Mouse (Mus musculus): ENCODE data around the gene Syngr3.
"Not testable (repeated sequence)": the region's sequence is repeated elsewhere in the genome, so short reads cannot be mapped to it uniquely, and the experiment has no call there.

Gene Syngr3

DNA sequence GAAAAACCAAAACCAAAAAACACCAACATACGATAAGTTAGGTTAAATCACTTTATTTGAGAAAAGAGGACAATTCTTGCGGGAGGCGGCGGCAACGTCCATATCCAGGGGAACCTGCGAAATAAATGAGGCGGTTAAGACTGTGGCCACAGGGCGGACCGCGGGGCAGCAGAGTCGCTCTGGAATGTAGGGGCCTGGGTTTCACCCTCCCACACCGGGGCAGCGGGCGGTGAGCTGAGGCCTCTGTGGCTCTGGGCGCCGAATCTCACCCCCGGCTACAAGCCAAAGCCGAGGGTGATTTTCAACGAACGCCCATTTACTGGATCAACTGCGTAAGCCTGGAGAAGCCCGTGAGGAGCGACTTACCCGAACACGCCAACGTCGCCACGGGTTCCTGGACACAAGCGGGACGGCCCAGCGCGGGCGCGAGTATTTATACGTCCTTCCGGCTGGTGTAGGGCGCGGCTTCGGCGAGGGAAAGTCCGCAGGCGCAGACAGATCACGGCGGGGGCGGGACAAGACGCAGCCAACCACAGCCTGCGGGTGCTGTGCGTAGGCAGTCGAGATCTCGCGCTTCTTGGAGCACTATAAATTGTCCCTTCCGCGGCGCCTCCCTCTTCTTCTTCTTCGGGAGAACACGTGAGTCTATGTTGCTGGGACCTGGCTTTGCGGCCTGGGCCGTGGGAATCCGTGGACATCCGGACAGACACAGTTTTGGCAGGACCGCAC, 29.9 kb upstream of the Syngr3 start:
- peak; percentile 99 for DNase-seq (ENCODE audit: low spot score in 2 of 2)

DNA sequence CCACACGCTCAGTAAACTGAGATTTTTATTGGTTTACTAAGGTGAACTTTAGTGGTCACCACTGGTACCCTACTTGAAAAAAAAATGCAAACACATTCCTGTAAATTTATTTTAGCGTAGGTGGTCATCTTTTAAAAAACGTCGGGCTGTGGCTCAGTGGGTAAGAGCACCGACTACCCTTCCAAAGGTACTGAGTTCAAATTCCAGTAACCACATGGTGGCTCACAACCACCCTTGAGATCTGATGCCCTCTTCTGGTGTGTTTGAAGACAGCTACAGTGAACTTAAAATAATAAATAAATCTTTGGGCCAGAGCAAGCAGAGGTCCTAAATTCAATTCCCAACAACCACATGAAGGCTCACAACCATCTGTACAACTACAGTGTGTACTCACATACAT, 29.2 kb upstream of the Syngr3 start:
- not testable (repeated sequence) for DNase-seq (ENCODE audit: low spot score in 2 of 2)

- DNase-seq (ENCODE audit: low spot score in 2 of 2): no peak
These were observed 28.2 kb upstream of the Syngr3 start, which contains the start of the genes Rnf151 and Rps2 for GRCm38 (mm10) chr17:24717943-24718342. Rnf151 (minus strand) TSS chr17:24718063. Rps2 (plus strand) TSS chr17:24718116.

DNA sequence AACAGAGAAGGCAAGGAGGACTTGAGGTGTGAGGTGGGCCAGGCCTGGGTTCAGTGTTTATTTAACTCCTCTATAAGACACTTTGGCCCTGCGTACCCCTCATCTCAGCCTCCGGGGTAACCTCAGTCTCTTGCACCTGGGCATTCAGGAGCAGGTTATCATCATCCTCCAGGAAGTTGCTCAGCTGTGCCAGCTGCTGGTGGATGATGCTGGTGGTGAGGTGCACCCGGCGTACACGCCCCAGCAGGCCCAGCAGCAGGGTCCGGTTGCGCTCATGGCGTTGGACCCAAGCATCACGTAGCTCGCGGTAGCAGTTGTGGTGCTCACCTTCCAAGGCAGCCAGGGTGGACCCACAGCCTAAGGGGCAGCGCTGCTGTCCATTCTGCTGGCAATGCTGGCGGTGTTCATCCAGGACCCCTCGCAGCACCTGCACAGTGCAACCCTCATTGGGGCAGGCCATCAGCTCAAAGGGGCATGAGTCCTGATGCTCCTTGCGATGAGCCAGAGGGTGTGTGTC, 26.5 kb upstream of the Syngr3 start:
- no peak for DNase-seq (ENCODE audit: low spot score in 2 of 2)

- no peak for DNase-seq (ENCODE audit: low spot score in 2 of 2)
These were observed 25.8 kb upstream of the Syngr3 start for GRCm38 (mm10) chr17:24715556-24715955.

DNA sequence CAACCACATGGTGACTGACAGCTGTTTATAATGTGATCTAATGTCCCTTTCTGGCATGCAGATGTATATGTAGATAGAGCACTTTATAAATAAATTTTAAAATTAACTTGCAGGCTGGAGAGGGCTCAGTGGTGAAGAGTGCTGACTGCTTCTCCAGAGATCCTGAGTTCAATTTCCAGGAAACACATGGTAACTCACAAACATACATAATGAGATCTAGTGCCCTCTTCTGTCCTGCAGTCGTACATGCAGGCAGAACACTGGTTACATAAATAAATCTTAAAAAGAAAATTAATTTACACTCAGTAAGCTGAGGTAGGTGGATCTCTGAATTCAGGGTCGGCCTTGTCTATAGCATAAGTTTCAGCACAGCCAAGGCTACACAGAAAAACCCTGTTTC, 18.9 kb upstream of the Syngr3 start:
- DNase-seq (ENCODE audit: low spot score in 2 of 2): no peak

DNA sequence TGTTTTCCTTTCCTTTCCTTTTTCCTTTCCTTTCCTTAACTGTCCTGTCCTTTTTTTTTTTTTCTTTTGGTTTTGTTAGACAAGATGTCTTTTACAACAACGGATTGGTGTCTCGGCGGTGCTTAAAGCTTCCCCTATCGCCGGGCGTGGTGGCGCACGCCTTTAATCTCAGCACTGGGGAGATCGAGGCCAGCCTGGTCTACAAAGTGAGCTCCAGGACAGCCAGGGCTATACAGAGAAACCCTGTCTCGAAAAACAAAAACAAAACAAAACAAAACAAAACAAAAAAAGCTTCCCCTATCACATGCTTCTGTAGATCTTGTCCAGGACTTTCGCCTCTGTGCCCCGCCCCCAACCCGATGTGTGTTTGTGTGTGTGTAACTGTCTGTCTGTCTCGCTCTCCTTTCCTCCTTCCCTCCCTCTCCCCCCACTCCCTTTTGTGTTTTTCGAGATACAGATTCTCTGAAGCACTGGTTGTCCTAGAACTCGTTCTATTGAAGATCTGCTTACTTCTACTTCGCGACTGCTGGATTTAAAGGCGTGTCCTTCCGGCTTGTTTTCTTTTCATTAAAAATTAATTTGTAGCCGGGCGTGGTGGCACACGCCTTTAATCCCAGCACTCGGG, 18.2 kb upstream of the Syngr3 start:
- DNase-seq (ENCODE audit: low spot score in 2 of 2): no peak

DNA sequence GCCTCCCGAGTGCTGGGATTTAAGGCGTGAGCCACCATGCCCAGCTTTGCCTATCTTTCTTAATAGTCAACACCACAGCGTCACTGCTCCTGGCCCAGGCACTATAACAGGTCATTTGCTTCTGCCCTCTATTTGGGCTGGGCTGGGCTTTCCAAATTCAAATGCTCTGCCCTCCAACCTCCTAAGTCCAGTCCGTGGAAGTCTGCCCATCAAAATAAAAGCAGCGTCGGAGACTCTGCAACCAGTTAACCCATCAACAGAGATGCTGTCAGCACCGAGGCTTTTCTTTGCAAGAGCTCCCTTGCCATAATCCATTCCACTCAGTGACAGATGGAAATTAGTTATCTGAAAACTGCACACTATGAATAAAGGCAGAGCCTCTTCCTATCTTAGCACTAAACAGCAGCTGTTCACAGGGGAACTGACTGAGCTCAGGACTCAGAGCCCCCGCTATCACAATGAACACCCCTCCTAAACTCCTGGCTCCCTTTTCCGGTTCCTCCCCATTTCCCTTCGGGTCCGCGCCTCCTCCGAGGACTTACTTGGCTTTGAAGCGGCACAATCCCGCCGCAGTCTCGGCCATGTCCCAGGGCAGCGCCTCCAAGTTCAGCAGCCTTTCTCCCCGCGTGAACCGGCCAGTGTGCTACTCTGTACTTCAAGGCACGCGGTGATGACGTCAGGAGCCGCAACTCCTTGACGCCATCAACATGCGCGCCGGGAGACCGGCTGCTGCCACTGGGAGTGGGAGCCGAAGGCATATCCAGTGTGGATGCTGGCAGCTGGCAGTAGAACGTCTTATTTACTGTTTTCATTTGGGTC, 17.4 kb upstream of the Syngr3 start, which contains the start of gene Tbl3:
Tbl3 (minus strand) TSS at position 679 of the 819 bp plus-strand sequence.
- peak; percentile 93 to 95 for DNase-seq (ENCODE audit: low spot score in 2 of 2)

DNA sequence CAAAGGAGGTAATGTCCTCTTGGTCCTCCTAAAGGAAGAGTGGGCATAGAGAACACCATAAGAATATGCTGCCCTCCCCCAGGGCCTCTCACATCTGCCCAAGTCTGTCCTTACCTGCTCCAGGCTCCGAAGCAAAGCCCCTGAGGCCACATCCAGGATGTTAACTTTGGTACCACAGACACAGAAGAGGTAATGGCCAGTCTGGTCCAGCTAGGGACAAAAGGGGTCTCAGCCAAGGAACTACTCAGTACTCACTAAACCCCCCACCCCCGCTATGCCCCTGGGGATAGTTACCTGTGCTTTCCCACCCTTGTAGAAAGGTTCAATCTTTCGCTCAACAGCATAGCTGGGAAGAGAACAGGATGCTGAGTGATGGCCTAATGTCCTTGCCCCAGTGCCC, 16.1 kb upstream of the Syngr3 start:
- DNase-seq (ENCODE audit: low spot score in 2 of 2): no peak

DNA sequence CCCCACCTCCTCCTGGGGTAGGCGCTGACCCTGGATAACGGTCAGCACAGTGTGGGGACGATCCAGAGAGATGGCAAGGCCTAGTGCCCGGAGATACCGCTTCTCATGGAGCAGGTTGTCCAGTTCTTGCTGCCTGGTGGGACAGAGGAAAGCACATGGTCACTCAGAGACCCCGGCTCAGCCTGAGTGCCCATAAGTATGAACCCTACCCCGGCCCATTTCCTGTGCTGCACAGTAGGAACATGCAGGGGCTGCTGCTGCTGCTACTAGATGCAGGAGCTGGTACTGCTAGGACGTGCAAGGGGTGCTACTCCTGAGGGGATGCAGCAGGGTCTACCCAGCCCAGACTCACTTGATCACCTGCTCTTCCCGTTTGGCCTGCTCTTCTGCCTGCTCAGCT, 11.5 kb upstream of the Syngr3 start:
- no peak for DNase-seq (ENCODE audit: low spot score in 2 of 2)

GRCm38 (mm10) chr17:24699473-24699872, 9.7 kb upstream of the Syngr3 start:
- no peak for DNase-seq (ENCODE audit: low spot score in 2 of 2)

GRCm38 (mm10) chr17:24698715-24699114, 9.0 kb upstream of the Syngr3 start:
- no peak for DNase-seq (ENCODE audit: low spot score in 2 of 2)

DNA sequence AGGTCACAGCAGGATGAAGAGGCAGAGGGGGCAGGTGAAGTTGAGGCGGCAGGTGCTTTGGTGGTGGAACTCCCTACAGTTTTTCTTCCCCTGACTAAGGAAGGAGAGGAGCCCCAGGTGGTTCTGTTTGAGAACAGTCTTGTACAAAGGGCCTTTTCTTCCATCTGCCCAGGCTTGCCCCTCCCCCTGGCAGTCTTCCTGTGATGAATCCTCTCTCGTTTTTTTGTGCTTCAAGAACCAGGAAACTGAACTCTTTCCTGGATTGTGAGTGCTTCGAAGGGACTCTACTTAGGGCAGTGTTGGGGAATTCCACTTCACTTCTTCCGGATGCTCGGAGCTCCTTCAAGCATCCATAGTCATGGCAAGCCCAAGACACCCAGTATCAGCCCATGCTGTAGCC, 8.2 kb upstream of the Syngr3 start:
- DNase-seq (ENCODE audit: low spot score in 2 of 2): no peak

- peak; percentile 73 for DNase-seq (ENCODE audit: low spot score in 2 of 2)
These were observed 6.4 kb upstream of the Syngr3 start, which contains the start of the genes Gfer and Noxo1 for GRCm38 (mm10) chr17:24696011-24696697. Gfer (minus strand) TSS chr17:24696156. Noxo1 (plus strand) TSS chr17:24696234.

- DNase-seq (ENCODE audit: low spot score in 2 of 2): no peak
These were observed 5.7 kb upstream of the Syngr3 start for GRCm38 (mm10) chr17:24695326-24696010.

DNA sequence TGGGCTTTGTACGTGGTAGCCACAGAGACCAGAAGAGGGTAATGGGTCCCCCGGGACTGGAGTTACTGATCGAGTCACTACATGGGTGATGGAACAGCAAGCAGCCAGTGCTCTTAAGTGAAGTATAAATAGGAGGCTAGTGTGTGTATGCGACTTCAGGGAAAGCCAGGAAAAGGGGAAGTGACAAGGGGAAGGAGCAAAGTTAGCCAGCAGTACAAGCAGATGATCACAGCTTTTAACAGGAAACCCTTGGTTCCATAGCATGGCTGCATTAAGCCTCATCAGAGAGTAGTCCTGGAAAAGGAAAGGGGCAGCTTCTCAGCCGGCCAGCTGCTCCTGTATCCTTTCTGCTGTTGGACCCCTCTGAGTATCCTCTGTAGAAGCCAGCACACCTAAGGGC, 2.6 kb upstream of the Syngr3 start:
- DNase-seq (ENCODE audit: low spot score in 2 of 2): no peak

GRCm38 (mm10) chr17:24687599-24687998, 2.2 kb downstream of the Syngr3 start:
- DNase-seq (ENCODE audit: low spot score in 2 of 2): no peak

- DNase-seq (ENCODE audit: low spot score in 2 of 2): no peak
These were observed 2.6 kb downstream of the Syngr3 start for GRCm38 (mm10) chr17:24687146-24687595.

DNA sequence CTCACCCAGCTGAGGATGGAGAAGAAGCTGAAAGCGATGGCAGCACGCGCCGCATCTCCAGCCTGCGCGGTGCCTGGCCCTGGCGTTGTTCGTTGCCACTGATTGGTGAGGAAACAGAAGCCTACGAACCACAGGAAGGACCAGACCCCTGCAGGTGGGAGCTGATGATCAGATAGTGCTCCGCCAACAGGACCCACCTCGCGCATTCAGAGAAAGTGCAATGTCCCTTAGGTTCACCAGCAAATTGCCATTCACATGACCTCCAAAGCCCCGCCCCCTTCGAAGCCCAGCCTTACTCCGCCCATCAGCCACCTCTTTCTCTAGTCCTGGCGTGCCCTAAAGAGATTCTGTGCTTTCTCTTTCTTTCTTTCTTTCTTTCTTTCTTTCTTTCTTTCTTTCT, 3.2 kb downstream of the Syngr3 start:
- no peak for DNase-seq (ENCODE audit: low spot score in 2 of 2)

DNA sequence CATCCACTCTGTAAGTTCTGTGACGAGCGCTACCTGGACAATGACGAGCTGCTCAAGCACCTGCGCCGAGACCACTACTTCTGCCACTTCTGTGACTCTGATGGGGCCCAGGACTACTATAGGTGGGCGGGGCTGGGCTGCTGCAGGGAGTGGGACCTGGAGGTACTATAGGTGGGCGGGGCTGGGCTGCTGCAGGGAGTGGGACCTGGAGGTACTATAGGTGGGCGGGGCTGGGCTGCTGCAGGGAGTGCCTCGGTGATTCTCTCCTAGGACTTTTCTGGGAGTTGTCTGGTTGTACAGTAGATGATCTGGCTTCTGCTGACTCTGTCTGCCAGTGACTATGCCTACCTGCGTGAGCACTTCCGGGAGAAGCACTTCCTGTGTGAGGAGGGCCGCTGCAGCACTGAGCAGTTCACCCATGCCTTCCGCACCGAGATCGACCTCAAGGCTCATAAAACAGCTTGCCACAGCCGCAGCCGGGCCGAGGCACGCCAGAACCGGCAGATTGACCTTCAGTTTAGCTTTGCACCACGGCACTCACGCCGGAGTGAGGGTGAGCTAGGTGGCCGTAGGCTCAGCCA, 12.2 kb downstream of the Syngr3 start:
- no peak for DNase-seq (ENCODE audit: low spot score in 2 of 2)
